Mouse (Mus musculus) lung, embryonic 14.5 days (tissue): Measurements from ENCODE around the gene Olfr714. TPM values are rescaled to one million over a fixed set of nuclear protein-coding genes. Genes with fewer than 3 reads are reported as not detected.
"Not testable (repeated sequence)": the region's sequence is repeated elsewhere in the genome, so short reads cannot be mapped to it uniquely, and the experiment has no call there.

Source experiments
- ATAC-seq: fragments of 200-750 bp; cut with Nextera tagmentation; 2 replicates; pipeline ENCODE4 v1.8.0; 2017; ENCODE audit warnings: mild to moderate bottlenecking, moderate TSS enrichment, moderate library complexity; ENCODE audit not compliant: insufficient read depth
- DNase-seq: peaks from one replicate; pipeline ENCODE4 v3.0.0-alpha.2; 2015
- H3K27ac ChIP-seq: fragments of 300-500 bp; sonication (generic); 2 replicates; pipeline ENCODE4 v1.5.1; 2014; ENCODE audit warnings: low read depth, mild to moderate bottlenecking, moderate library complexity
- H3K27me3 ChIP-seq: fragments of 300-500 bp; sonication (generic); 2 replicates; pipeline ENCODE4 v1.6.1; 2014; ENCODE audit warnings: low read length, control low read depth; ENCODE audit not compliant: insufficient read depth
- H3K36me3 ChIP-seq: fragments of 300-500 bp; sonication (generic); 2 replicates; pipeline ENCODE4 v1.6.1; 2014; ENCODE audit warnings: control low read depth; ENCODE audit not compliant: insufficient read depth
- H3K4me1 ChIP-seq: fragments of 300-500 bp; sonication (generic); 2 replicates; pipeline ENCODE4 v1.6.1; 2014; ENCODE audit warnings: antibody characterized with exemption, control low read depth; ENCODE audit not compliant: insufficient read depth
- H3K4me2 ChIP-seq: fragments of 300-500 bp; sonication (generic); 2 replicates; pipeline ENCODE4 v1.6.1; 2014; ENCODE audit warnings: mild to moderate bottlenecking
- H3K4me3 ChIP-seq: fragments of 300-500 bp; sonication (generic); 2 replicates; pipeline ENCODE4 v1.5.1; 2014; ENCODE audit warnings: low read depth, low read length
- H3K9ac ChIP-seq: fragments of 300-500 bp; sonication (generic); 2 replicates; pipeline ENCODE4 v1.6.1; 2014
- H3K9me3 ChIP-seq: fragments of 300-500 bp; sonication (generic); 2 replicates; pipeline ENCODE4 v1.6.1; 2016; ENCODE audit warnings: low read depth, low read length, control low read depth
- CTCF ChIP-seq: IDR thresholded peaks from 2 replicates; pipeline ENCODE4 v1.5.1; 2016; ENCODE audit warnings: antibody characterized with exemption, low read depth
- WGBS: fragments of 180-500 bp; shearing (Covaris S2); extraction: QIAGEN DNeasy Blood & Tissue Kit; methylation state at CpG from one replicate; pipeline ENCODE4 v1.1.7; 2014; 5-methylcytosine and 5-hydroxymethylcytosine counted together
- polyA plus RNA-seq: library from polyadenylated mRNA; unstranded; fragments of >200 nt; fragmentation: Nextera tagmentation; extraction: Ambion mirVana; gene quantifications from 2 replicates; pipeline ENCODE4 v1.2.1, GENCODE M21; 2014

The Olfr714 gene
- polyA plus RNA-seq, 1 experiment from 2014 or later, result not detected

GRCm38 (mm10) chr7:107092920-107093319 is 22.1 kb downstream of the Olfr714 start, which contains the start of gene Olfr17:
Gene Olfr17 (plus strand): TSS chr7:107093220.
- H3K9me3 ChIP-seq, result no peaks in the 10 kb centered on the region
- WGBS, result 34% methylated on average over 1 of the region's 1 CpGs
- no peak for TF ChIP-seq CTCF
- H3K4me3 ChIP-seq, result no peak within 1 kb of the TSS
- H3K36me3 ChIP-seq, result no peaks in the 10 kb centered on the region
- H3K4me2 ChIP-seq, result no peak within 1 kb of the TSS
- no peak within 1 kb of the TSS for H3K27ac ChIP-seq
- H3K27me3 ChIP-seq, result no peaks in the 10 kb centered on the region
- no peak for DNase-seq
- ATAC-seq, result no peak
- H3K9ac ChIP-seq, result no peak within 1 kb of the TSS
- no peaks in the 10 kb centered on the region for H3K4me1 ChIP-seq

- H3K27ac ChIP-seq, DNase-seq, ATAC-seq, H3K9ac ChIP-seq, H3K4me1 ChIP-seq, H3K9me3 ChIP-seq, H3K36me3 ChIP-seq, H3K4me3 ChIP-seq, H3K27me3 ChIP-seq, H3K4me2 ChIP-seq: not testable (repeated sequence)
- 64% methylated on average over 1 of the region's 2 CpGs for WGBS
Measured at GRCm38 (mm10) chr7:107110269-107110668, 39.5 kb downstream of the Olfr714 start, which contains the start of gene Olfr715b. Gene Olfr715b (minus strand): TSS chr7:107110369.

Other genes with a start within 250 kb of the Olfr714 start
- gene Olfr702, start 237.1 kb upstream of the Olfr714 start, polyA plus RNA-seq, result not detected in 2 replicates
- gene Olfr703, start 227.6 kb upstream of the Olfr714 start, polyA plus RNA-seq, result not detected in 2 replicates
- not detected in 2 replicates for gene Olfr704, start 207.8 kb upstream of the Olfr714 start, polyA plus RNA-seq
- gene Olfr705, start 194.1 kb upstream of the Olfr714 start, polyA plus RNA-seq, result not detected in 2 replicates
- not detected in 2 replicates for gene Olfr706, start 182.8 kb upstream of the Olfr714 start, polyA plus RNA-seq
- not detected in 2 replicates for gene Olfr707, start 169.7 kb upstream of the Olfr714 start, polyA plus RNA-seq
- not detected in 2 replicates for gene Olfr1532-ps1, start 163.0 kb upstream of the Olfr714 start, polyA plus RNA-seq
- not detected in 2 replicates for gene Olfr709-ps1, start 138.8 kb upstream of the Olfr714 start, polyA plus RNA-seq
- not detected in 2 replicates for gene Olfr710, start 122.7 kb upstream of the Olfr714 start, polyA plus RNA-seq
- gene Olfr6, start 107.0 kb upstream of the Olfr714 start, polyA plus RNA-seq, result not detected in 2 replicates
- not detected in 2 replicates for gene Olfr711, start 95.5 kb upstream of the Olfr714 start, polyA plus RNA-seq
- not detected in 2 replicates for gene Olfr2, start 64.9 kb upstream of the Olfr714 start, polyA plus RNA-seq
- not detected in 2 replicates for gene Olfr713, start 39.8 kb upstream of the Olfr714 start, polyA plus RNA-seq
- not detected in 2 replicates for gene Olfr17, start 22.2 kb downstream of the Olfr714 start, polyA plus RNA-seq
- gene Olfr715b, start 39.4 kb downstream of the Olfr714 start, polyA plus RNA-seq, result not detected in 2 replicates
- gene Olfr715, start 60.1 kb downstream of the Olfr714 start, polyA plus RNA-seq, result not detected in 2 replicates
- not detected in 2 replicates for gene Olfr716, start 67.3 kb downstream of the Olfr714 start, polyA plus RNA-seq
- not detected in 2 replicates for gene Nlrp14, start 96.0 kb downstream of the Olfr714 start, polyA plus RNA-seq
- gene Rbmxl2, start 138.5 kb downstream of the Olfr714 start, polyA plus RNA-seq, result not detected in 2 replicates